Mouse (Mus musculus): ENCODE data around the gene Tmem126b.

The Tmem126b gene

GRCm38 (mm10) chr7:90426020-90427001 is 49.5 kb downstream of the Tmem126b start, which contains the start of gene Ccdc89:
TSS of gene Ccdc89 (plus strand) at chr7:90426577.
- DNase-seq (ENCODE audit: low read depth, low spot score): peak; percentile 91
